In the genomic region with DNA sequence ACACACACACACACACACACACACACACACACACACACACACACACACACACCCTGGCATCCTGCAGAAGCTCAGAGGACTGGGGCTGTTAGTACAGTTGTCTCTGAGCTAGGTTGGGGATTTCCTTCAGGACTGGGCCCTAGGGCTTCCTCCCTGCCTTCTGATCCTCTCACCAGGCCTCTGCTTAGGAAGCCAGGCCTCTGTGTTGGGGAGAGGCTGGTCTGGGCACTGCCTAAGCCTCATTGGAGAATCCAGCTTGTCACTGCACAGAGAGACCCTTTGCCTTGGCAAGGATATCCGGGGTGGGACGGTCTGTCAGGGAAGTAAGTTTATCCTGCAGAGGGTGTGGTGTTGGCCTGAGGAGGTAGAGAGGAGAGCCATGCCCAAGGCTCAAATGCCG, we compare ENCODE assay signal across 9 mouse cellular contexts. TPM values are rescaled to one million over a fixed set of nuclear protein-coding genes. Genes with fewer than 3 reads are reported as not detected.
DNase-seq lines count a peak whose midpoint lies in the region; ATAC-seq and TF ChIP-seq lines count a peak whose summit lies in the region.
"Had no signal": no experiment of that assay in that cellular context is flagged by ENCODE, and none has a peak within 500 bp of the region (broad histone marks: within the 10 kb centered on the region; RNA-seq: fewer than 3 reads in every experiment).

No protein-coding gene starts in this region.

- H3K9ac ChIP-seq in heart, adult 2 months (ENCODE audit: low read depth, low read length) = 0 out of 2 replicates have a peak overlapping the region, but pooled peaks have one; percentile 9
- peak overlapping the region; percentile 82 for H3K9ac ChIP-seq in kidney, postnatal 0 days (ENCODE audit: low read depth, low read length)
- H3K9ac ChIP-seq in midbrain, embryonic 12.5 days (replicated peaks) = no peak overlapping the region

- peak overlapping the region; percentile 84 for H3K4me2 ChIP-seq in kidney, postnatal 0 days (ENCODE audit: low read length)
- peak overlapping the region; percentile 92 for H3K4me2 ChIP-seq in midbrain, embryonic 12.5 days (replicated peaks)

- H3K27me3 ChIP-seq in heart, adult 2 months (ENCODE audit: control insufficient read depth, insufficient read depth, low read length) = no peaks in the 10 kb centered on the region
- H3K27me3 ChIP-seq in kidney, postnatal 0 days (ENCODE audit: insufficient read depth, low read length) = no peaks in the 10 kb centered on the region
- H3K27me3 ChIP-seq in midbrain, embryonic 12.5 days = peaks cover 28% of the 10 kb centered on the region

- DNase-seq in heart, adult 2 months = no peak
- no peak for DNase-seq in heart, postnatal 25 days (ENCODE audit: low spot score)
- no peak for DNase-seq in kidney, postnatal 0 days (ENCODE audit: low spot score)
- no peak for DNase-seq in left cerebral cortex, postnatal 36 days (ENCODE audit: low spot score in 2 of 2)
- no peak for DNase-seq in layer of hippocampus, adult 9-11 months
- no peak for DNase-seq in layer of hippocampus, postnatal 25 days (ENCODE audit: extremely low spot score in 1 of 2, low spot score in 1 of 2)

- 29% methylated on average over 3 of the region's 3 CpGs for WGBS in heart, adult 2 months
- WGBS in kidney, postnatal 0 days = 48% methylated on average over 3 of the region's 3 CpGs
- 60% methylated on average over 3 of the region's 3 CpGs for WGBS in midbrain, embryonic 12.5 days

- ATAC-seq in kidney, postnatal 0 days (replicated peaks; ENCODE audit: low FRiP score, low read depth) = no peak
- no peak for ATAC-seq in midbrain, embryonic 12.5 days (ENCODE audit: low FRiP score, low read depth)

- intact Hi-C loops in heart, adult 2 months (cut with DNase I) = no loop called here
- intact Hi-C loops in heart, postnatal 25 days (cut with DNase I) = no loop called here
- intact Hi-C loops in left cerebral cortex, postnatal 36 days (cut with DNase I) = no loop called here

- no peaks in the 10 kb centered on the region for H3K79me2 ChIP-seq in heart, adult 2 months (replicated peaks; ENCODE audit: control insufficient read depth, insufficient read depth, low read length)

- TF ChIP-seq CTCF in heart, adult 2 months (IDR thresholded peaks at IDR 0.05) = no peak
- no peak for TF ChIP-seq CTCF in cortical plate, adult 2 months (IDR thresholded peaks at IDR 0.05; ENCODE audit: extremely low read depth, insufficient read depth, low read length)
- TF ChIP-seq CTCF in kidney, postnatal 0 days (IDR thresholded peaks at IDR 0.05; ENCODE audit: low read depth) = no peak

- H3K9me3 ChIP-seq in kidney, postnatal 0 days (replicated peaks; ENCODE audit: low read length) = no peaks in the 10 kb centered on the region
- H3K9me3 ChIP-seq in midbrain, embryonic 12.5 days = no peaks in the 10 kb centered on the region

- TF ChIP-seq EP300 in heart, adult 2 months (IDR thresholded peaks at IDR 0.05; ENCODE audit: insufficient read depth, low read depth, low read length) = no peak

- H3K27ac ChIP-seq in heart, adult 2 months = peak overlapping the region; percentile 71
- peak overlapping the region; percentile 47 for H3K27ac ChIP-seq in cortical plate, adult 2 months (ENCODE audit: insufficient read depth, low read length)
- H3K27ac ChIP-seq in kidney, postnatal 0 days = peak overlapping the region; percentile 91
- H3K27ac ChIP-seq in midbrain, embryonic 12.5 days (replicated peaks) = no peak overlapping the region

- H3K4me3 ChIP-seq in heart, adult 2 months = peak overlapping the region; percentile 36; the same call in 1 of the 2 replicates
- peak overlapping the region; percentile 45 for H3K4me3 ChIP-seq in cortical plate, adult 2 months (ENCODE audit: insufficient read depth, low read length)
- H3K4me3 ChIP-seq in kidney, postnatal 0 days (replicated peaks; ENCODE audit: low read depth, low read length) = peak overlapping the region; percentile 68
- H3K4me3 ChIP-seq in midbrain, embryonic 12.5 days = no peak overlapping the region

- TF ChIP-seq POLR2A in heart, adult 2 months (IDR thresholded peaks at IDR 0.05; ENCODE audit: insufficient read depth, low read depth, low read length) = no peak
- TF ChIP-seq POLR2A in cortical plate, adult 2 months (IDR thresholded peaks at IDR 0.05; ENCODE audit: extremely low read depth, insufficient read depth, low read length) = no peak

- peaks cover 25% of the 10 kb centered on the region for H3K4me1 ChIP-seq in heart, adult 2 months (ENCODE audit: control insufficient read depth, insufficient read depth, low read length)
- peaks cover 1% of the 10 kb centered on the region; the same call in 1 of the 2 replicates for H3K4me1 ChIP-seq in cortical plate, adult 2 months (ENCODE audit: control insufficient read depth, insufficient read depth, low read length)
- peaks cover 56% of the 10 kb centered on the region for H3K4me1 ChIP-seq in kidney, postnatal 0 days (replicated peaks; ENCODE audit: insufficient read depth, low read length)
- peaks cover 43% of the 10 kb centered on the region for H3K4me1 ChIP-seq in midbrain, embryonic 12.5 days

- H3K36me3 ChIP-seq in heart, adult 2 months (ENCODE audit: control insufficient read depth, insufficient read depth, low read length) = no peaks in the 10 kb centered on the region; the same call in 1 of the 2 replicates
- no peaks in the 10 kb centered on the region for H3K36me3 ChIP-seq in kidney, postnatal 0 days (ENCODE audit: insufficient read depth, low read length)
- H3K36me3 ChIP-seq in midbrain, embryonic 12.5 days = no peaks in the 10 kb centered on the region

RNA-seq across cellular contexts. Expression of a gene that starts 10.4 kb away (rescaled TPM):
- 10 to 100 TPM; 50.1 to 50.5 TPM for total RNA-seq in heart, adult 2 months (2021)
- polyA plus RNA-seq in heart, adult 2 months (2012; rRNA removed) = 99.2 and 128 TPM in 2 replicates
- total RNA-seq in heart, postnatal 25 days (2021) = 10 to 100 TPM; 48.0 to 56.7 TPM
- polyA plus RNA-seq in cortical plate, adult 2 months (2012; rRNA removed) = 346 and 369 TPM in 2 replicates
- 189 and 190 TPM in 2 replicates for polyA plus RNA-seq in kidney, postnatal 0 days (2015; fragmentation: Nextera tagmentation; extraction: Ambion mirVana)
- polyA plus RNA-seq in midbrain, embryonic 12.5 days (2016; fragmentation: Nextera tagmentation; extraction: Ambion mirVana) = 35.6 and 41.0 TPM in 2 replicates
- 100 to 1,000 TPM; 195 to 250 TPM for total RNA-seq in left cerebral cortex, postnatal 36 days (2021)
- 100 to 1,000 TPM; 197 to 219 TPM for total RNA-seq in layer of hippocampus, postnatal 25 days (2021)

RNA-seq across cellular contexts. Expression of a gene that starts 35.6 kb away (rescaled TPM):
- 10 to 100 TPM in 1 of 2 experiments, 1 to 10 TPM in 1; 8.4 to 11.5 TPM for total RNA-seq in heart, adult 2 months (2021)
- 23.3 and 36.8 TPM in 2 replicates for polyA plus RNA-seq in heart, adult 2 months (2012; rRNA removed)
- total RNA-seq in heart, postnatal 25 days (2021) = 10 to 100 TPM; 12.9 to 14.6 TPM
- polyA plus RNA-seq in cortical plate, adult 2 months (2012; rRNA removed) = 55.8 and 57.3 TPM in 2 replicates
- 76.4 and 78.4 TPM in 2 replicates for polyA plus RNA-seq in kidney, postnatal 0 days (2015; fragmentation: Nextera tagmentation; extraction: Ambion mirVana)
- polyA plus RNA-seq in midbrain, embryonic 12.5 days (2016; fragmentation: Nextera tagmentation; extraction: Ambion mirVana) = 15.7 and 21.8 TPM in 2 replicates
- total RNA-seq in left cerebral cortex, postnatal 36 days (2021) = 10 to 100 TPM; 18.2 to 28.8 TPM
- total RNA-seq in layer of hippocampus, postnatal 25 days (2021) = 10 to 100 TPM; 17.2 to 22.7 TPM

RNA-seq across cellular contexts. Expression of a gene that starts 48.9 kb away (rescaled TPM):
- total RNA-seq in heart, adult 2 months (2021) = 1 to 10 TPM in 1 of 2 experiments, under 1 TPM in 1; 0.84 to 1.1 TPM
- 1.3 and 2.5 TPM in 2 replicates for polyA plus RNA-seq in heart, adult 2 months (2012; rRNA removed)
- 1 to 10 TPM; 2.0 to 2.3 TPM for total RNA-seq in heart, postnatal 25 days (2021)
- polyA plus RNA-seq in cortical plate, adult 2 months (2012; rRNA removed) = 17.4 and 18.8 TPM in 2 replicates
- polyA plus RNA-seq in kidney, postnatal 0 days (2015; fragmentation: Nextera tagmentation; extraction: Ambion mirVana) = 7.9 and 8.9 TPM in 2 replicates
- polyA plus RNA-seq in midbrain, embryonic 12.5 days (2016; fragmentation: Nextera tagmentation; extraction: Ambion mirVana) = 1.0 and 2.2 TPM in 2 replicates
- 1 to 10 TPM; 2.2 to 4.8 TPM for total RNA-seq in left cerebral cortex, postnatal 36 days (2021)
- total RNA-seq in layer of hippocampus, postnatal 25 days (2021) = 1 to 10 TPM; 4.1 to 5.9 TPM
- total RNA-seq: MEL had no signal
